In genomic region chr14:108711811-108712210, GRCm38 (mm10) we compare ENCODE assay signal across 21 mouse cellular contexts.
"Had no signal": no experiment of that assay in that cellular context is flagged by ENCODE, and none has a peak within 500 bp of the region (broad histone marks: within the 10 kb centered on the region; RNA-seq: fewer than 3 reads in every experiment).

No protein-coding gene starts in this region.

- H3K4me2 ChIP-seq: heart, embryonic 11.5 days; heart, embryonic 13.5 days; heart, embryonic 15.5 days; hindbrain, embryonic 13.5 days; hindbrain, embryonic 15.5 days; intestine, embryonic 15.5 days; limb, embryonic 15.5 days; liver, embryonic 12.5 days had no signal

- H3K4me1 ChIP-seq: heart, embryonic 13.5 days; heart, embryonic 15.5 days; hindbrain, embryonic 13.5 days; hindbrain, embryonic 15.5 days; intestine, embryonic 15.5 days; limb, embryonic 15.5 days; liver, embryonic 12.5 days had no signal

- ATAC-seq: hindbrain, postnatal 0 days; intestine, embryonic 15.5 days; intestine, postnatal 0 days; liver, embryonic 12.5 days had no signal

- H3K9me3 ChIP-seq: heart, embryonic 13.5 days; heart, embryonic 15.5 days; hindbrain, embryonic 13.5 days; hindbrain, embryonic 15.5 days; intestine, embryonic 15.5 days; limb, embryonic 15.5 days; liver, embryonic 12.5 days had no signal

- H3K27ac ChIP-seq: heart, adult 2 months; heart, embryonic 13.5 days; heart, embryonic 15.5 days; hindbrain, embryonic 13.5 days; hindbrain, embryonic 15.5 days; hindbrain, postnatal 0 days; intestine, embryonic 15.5 days; layer of hippocampus, adult 2 months; left cerebral cortex, adult 2 months; limb, embryonic 15.5 days; liver, embryonic 12.5 days had no signal

- H3K9ac ChIP-seq: heart, embryonic 13.5 days; heart, embryonic 15.5 days; hindbrain, embryonic 13.5 days; hindbrain, embryonic 15.5 days; intestine, embryonic 15.5 days; limb, embryonic 15.5 days; liver, embryonic 12.5 days had no signal

- H3K27me3 ChIP-seq: heart, embryonic 13.5 days; heart, embryonic 15.5 days; hindbrain, embryonic 13.5 days; hindbrain, embryonic 15.5 days; intestine, embryonic 15.5 days; limb, embryonic 15.5 days; liver, embryonic 12.5 days had no signal

- DNase-seq: gastrocnemius, postnatal 25 days; heart, adult 2 months; heart, postnatal 14 days; heart, postnatal 36 days; kidney, adult 18-20 months; kidney, adult 8-10 months; kidney, postnatal 10 days; kidney, postnatal 25 days; kidney, postnatal 4 days had no signal

- H3K4me3 ChIP-seq: heart, adult 2 months; heart, embryonic 13.5 days; heart, embryonic 15.5 days; hindbrain, embryonic 13.5 days; hindbrain, embryonic 15.5 days; intestine, embryonic 15.5 days; layer of hippocampus, adult 2 months; left cerebral cortex, adult 2 months; limb, embryonic 15.5 days; liver, embryonic 12.5 days had no signal

- H3K36me3 ChIP-seq: heart, embryonic 13.5 days; heart, embryonic 15.5 days; hindbrain, embryonic 13.5 days; hindbrain, embryonic 15.5 days; intestine, embryonic 15.5 days; limb, embryonic 15.5 days; liver, embryonic 12.5 days had no signal
